Mouse (Mus musculus): ENCODE measurements around the gene Scml4. TPM values are rescaled to one million over a fixed set of nuclear protein-coding genes. Genes with fewer than 3 reads are reported as not detected.
A peak's percentile ranks its signal among the peaks of the same experiment; 100 is the strongest.

Gene Scml4
- polyA plus RNA-seq, 1 experiment from 2014 or later: 0.30 TPM

DNA sequence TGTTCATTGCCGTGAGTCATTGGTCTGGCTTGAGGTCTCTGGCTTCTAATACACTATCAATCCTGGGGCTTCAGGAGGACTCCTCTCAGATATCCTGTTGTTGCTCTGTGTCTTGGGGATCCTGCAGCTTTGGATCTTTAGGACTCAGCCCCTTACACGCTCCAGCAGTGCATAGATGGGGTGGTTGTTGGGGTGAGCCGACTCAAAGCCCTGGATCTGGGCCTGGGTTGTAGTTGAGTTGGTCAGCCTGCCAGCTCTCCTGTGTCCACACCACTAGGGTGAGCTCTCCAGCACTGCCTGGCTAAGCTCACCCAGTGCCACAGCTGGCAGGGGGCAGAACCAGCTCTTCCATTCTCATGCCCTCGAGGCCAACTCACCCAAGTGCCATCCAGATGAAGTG, 78.2 kb downstream of the Scml4 start:
- no peak overlapping the region for H3K9ac ChIP-seq
- no peak overlapping the region for H3K4me3 ChIP-seq (ENCODE audit: low read depth, low read length)
- 82% methylated on average over 4 of the region's 4 CpGs for WGBS
- DNase-seq (no peak), ATAC-seq (ENCODE audit: insufficient read depth) (no peak)
- H3K27me3 ChIP-seq (ENCODE audit: insufficient read depth, low read length): no peaks in the 10 kb centered on the region
- H3K27ac ChIP-seq (ENCODE audit: low read depth): no peak overlapping the region
- no peak overlapping the region for H3K4me2 ChIP-seq
- no peaks in the 10 kb centered on the region for H3K36me3 ChIP-seq (ENCODE audit: insufficient read depth)
- no peak for TF ChIP-seq CTCF (IDR thresholded peaks at IDR 0.05; ENCODE audit: low read depth)
- H3K9me3 ChIP-seq (ENCODE audit: low read depth, low read length): no peaks in the 10 kb centered on the region
- H3K4me1 ChIP-seq (ENCODE audit: insufficient read depth): no peaks in the 10 kb centered on the region

DNA sequence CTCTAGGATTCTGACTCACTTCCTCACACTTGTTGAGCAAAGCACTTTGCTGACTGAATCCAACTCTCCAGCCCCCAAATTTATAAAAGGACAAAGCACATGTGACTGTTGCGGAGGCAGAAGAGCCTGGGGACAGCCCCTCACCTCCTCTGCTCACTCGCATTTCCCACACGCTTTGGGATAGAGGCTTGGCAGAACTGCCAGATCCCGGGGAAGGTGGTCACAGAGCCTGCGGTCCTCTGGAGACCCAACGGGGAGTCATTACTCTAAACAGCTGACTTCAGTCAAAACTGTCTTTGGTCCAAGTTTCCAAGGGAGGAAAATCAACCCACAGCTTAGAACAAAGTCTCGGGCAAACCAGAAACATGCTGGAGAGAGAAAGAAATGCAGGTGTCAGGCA, 79.5 kb downstream of the Scml4 start:
- no peak overlapping the region for H3K4me3 ChIP-seq (ENCODE audit: low read depth, low read length)
- H3K36me3 ChIP-seq (ENCODE audit: insufficient read depth): no peaks in the 10 kb centered on the region
- H3K27ac ChIP-seq (ENCODE audit: low read depth): no peak overlapping the region
- no peak overlapping the region for H3K9ac ChIP-seq
- no peaks in the 10 kb centered on the region for H3K27me3 ChIP-seq (ENCODE audit: insufficient read depth, low read length)
- no peak for TF ChIP-seq CTCF (IDR thresholded peaks at IDR 0.05; ENCODE audit: low read depth)
- WGBS: 56% methylated on average over 7 of the region's 7 CpGs
- H3K9me3 ChIP-seq (ENCODE audit: low read depth, low read length): no peaks in the 10 kb centered on the region
- H3K4me2 ChIP-seq: no peak overlapping the region
- no peaks in the 10 kb centered on the region for H3K4me1 ChIP-seq (ENCODE audit: insufficient read depth)
- ATAC-seq (ENCODE audit: insufficient read depth) (no peak), DNase-seq (no peak)

DNA sequence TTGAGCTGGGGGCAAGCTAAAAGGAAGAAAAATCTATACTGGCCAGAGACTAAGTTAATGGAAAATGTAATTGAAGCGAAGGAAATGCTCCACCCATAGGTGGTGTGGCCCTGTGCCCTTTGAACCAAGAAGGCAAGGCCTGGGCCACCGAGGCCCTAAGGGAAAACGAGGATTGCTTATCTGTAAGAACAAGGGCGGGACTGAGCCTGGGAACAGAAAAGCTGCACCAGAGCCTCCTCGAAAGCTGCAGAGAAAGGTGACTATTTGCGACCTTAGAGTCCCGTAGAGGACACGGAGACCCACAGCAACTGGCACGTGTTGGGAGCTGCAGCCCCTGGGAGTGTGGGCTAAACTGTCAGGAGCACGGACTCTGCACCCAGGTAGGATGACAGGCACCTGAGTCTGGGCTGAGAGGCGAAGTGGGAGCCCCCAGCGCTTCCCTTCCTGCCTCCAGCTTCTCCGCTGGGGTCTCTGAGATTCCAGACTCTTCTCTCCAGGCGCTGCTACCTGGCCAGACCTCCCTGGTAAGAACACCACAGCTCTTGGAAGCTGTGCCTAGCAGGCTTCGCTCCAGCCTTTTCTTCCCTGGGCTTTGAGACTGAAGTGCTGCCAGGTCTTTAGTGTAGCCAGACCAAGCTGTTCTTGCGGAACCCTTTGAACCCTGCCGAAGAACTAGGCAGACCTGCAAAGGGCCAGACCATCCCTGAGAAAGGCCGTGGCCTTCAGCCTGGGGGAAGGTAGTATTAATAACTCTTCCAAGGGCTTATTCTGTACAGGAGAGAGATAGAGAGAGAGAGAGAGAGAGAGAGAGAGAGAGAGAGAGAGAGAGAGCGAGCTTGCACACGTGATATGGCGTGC, 80.3 kb downstream of the Scml4 start:
- ATAC-seq (ENCODE audit: insufficient read depth): no peak
- Histone ChIP-seq H3K9ac (no peak overlapping the region), H3K4me3 (ENCODE audit: low read depth, low read length) (no peak overlapping the region)

DNA sequence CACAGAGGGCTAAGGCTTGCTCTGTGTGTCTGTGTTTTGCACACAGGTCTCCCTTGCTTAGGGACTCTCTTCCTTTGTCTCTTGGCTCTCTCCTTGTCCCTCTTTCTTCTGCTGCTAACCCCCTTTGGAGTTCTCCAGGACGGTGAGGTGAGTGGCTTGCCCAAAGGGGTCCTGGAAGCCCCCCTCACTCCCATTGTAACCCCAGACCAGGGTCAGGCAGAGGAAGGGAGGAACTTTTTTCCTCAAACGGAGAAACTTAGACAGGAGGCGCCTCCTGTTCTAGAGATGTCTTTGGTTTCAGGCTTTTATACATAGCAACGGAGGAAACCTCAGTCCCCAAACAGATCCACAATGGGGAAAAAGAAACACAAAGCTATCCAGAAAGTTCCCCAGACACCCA, 81.1 kb downstream of the Scml4 start:
- TF ChIP-seq CTCF (IDR thresholded peaks at IDR 0.05; ENCODE audit: low read depth): no peak
- Histone ChIP-seq H3K27me3 (ENCODE audit: insufficient read depth, low read length) (no peaks in the 10 kb centered on the region), H3K36me3 (ENCODE audit: insufficient read depth) (no peaks in the 10 kb centered on the region), H3K4me1 (ENCODE audit: insufficient read depth) (no peaks in the 10 kb centered on the region), H3K9ac (no peak overlapping the region), H3K9me3 (ENCODE audit: low read depth, low read length) (no peaks in the 10 kb centered on the region), H3K4me3 (ENCODE audit: low read depth, low read length) (no peak overlapping the region), H3K27ac (ENCODE audit: low read depth) (no peak overlapping the region), H3K4me2 (no peak overlapping the region)
- DNase-seq (no peak), ATAC-seq (ENCODE audit: insufficient read depth) (no peak)
- whole genome bisulfite sequencing: 66% methylated on average over 4 of the region's 4 CpGs

More for the DNA sequence above, 80.3 kb downstream of the Scml4 start:
- Histone ChIP-seq H3K27ac (ENCODE audit: low read depth) (no peak overlapping the region), H3K36me3 (ENCODE audit: insufficient read depth) (no peaks in the 10 kb centered on the region), H3K9me3 (ENCODE audit: low read depth, low read length) (no peaks in the 10 kb centered on the region), H3K4me1 (ENCODE audit: insufficient read depth) (no peaks in the 10 kb centered on the region), H3K27me3 (ENCODE audit: insufficient read depth, low read length) (no peaks in the 10 kb centered on the region), H3K4me2 (no peak overlapping the region)
- no peak for DNase-seq
- no peak for TF ChIP-seq CTCF (IDR thresholded peaks at IDR 0.05; ENCODE audit: low read depth)
- WGBS: 66% methylated on average over 21 of the region's 21 CpGs

DNA sequence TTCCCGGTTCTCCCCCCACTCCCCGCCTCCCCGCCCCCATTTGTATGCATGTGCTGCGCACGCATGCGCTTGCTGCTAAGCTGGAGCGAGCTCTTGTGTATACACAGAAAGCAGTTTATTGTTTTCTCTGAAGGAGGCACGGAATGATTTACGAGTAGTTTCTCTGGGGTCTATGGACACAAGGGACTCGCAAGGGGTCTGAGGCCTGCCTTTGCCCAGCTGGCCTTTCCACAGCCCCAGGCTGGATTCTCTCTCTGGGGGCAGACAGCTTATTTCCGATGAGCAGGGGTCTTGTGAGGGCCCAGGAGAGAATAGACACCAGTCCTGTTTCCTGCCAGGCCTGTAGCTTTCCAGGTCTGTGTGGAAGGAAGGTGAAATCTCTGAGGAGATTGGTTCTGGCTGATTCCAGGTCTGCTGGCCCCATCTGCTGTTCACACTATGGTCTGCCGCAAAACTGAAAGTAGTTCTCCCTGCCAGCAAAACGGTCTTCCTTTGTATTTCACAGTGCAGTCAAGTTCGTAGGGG, 81.6 kb downstream of the Scml4 start:
- H3K36me3 ChIP-seq (ENCODE audit: insufficient read depth): no peaks in the 10 kb centered on the region
- 0 out of 2 replicates have a peak overlapping the region, but pooled peaks have one; percentile 16 for H3K4me2 ChIP-seq
- 67% methylated on average over 14 of the region's 14 CpGs for WGBS
- no peak overlapping the region for H3K27ac ChIP-seq (ENCODE audit: low read depth)
- peak; percentile 60 for TF ChIP-seq CTCF (IDR thresholded peaks at IDR 0.05; ENCODE audit: low read depth)
- H3K9me3 ChIP-seq (ENCODE audit: low read depth, low read length): no peaks in the 10 kb centered on the region
- no peak overlapping the region for H3K4me3 ChIP-seq (ENCODE audit: low read depth, low read length)
- H3K27me3 ChIP-seq (ENCODE audit: insufficient read depth, low read length): 0 out of 2 replicates have a peak, but pooled peaks cover 4% of the 10 kb centered on the region
- no peak overlapping the region for H3K9ac ChIP-seq
- DNase-seq (peak; percentile 75), ATAC-seq (ENCODE audit: insufficient read depth) (peak; percentile 68; the same call in 1 of the 2 replicates)
- H3K4me1 ChIP-seq (ENCODE audit: insufficient read depth): no peaks in the 10 kb centered on the region

DNA sequence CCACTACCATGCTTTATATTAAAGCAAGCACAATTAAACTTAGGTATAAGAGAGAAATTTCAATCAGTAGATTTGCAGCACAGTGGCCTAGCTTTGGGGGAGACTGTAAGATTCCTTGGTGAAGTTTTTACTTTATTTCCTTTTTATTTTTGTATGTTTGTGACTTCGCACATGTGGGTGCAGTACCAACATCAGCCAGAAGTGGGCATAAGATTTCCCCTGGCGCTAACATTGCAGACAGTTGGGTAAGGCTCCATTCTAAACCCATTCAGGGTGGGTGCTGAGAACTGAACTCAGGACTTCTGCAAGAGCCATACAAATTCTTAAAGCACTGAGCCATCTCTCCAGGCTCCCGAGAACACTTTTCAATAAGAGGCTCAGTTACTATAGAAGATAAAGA, 82.1 kb downstream of the Scml4 start:
- Histone ChIP-seq H3K4me2 (no peak overlapping the region), H3K9ac (no peak overlapping the region), H3K27me3 (ENCODE audit: insufficient read depth, low read length) (0 out of 2 replicates have a peak, but pooled peaks cover 9% of the 10 kb centered on the region), H3K36me3 (ENCODE audit: insufficient read depth) (no peaks in the 10 kb centered on the region), H3K9me3 (ENCODE audit: low read depth, low read length) (no peaks in the 10 kb centered on the region), H3K4me1 (ENCODE audit: insufficient read depth) (no peaks in the 10 kb centered on the region), H3K27ac (ENCODE audit: low read depth) (no peak overlapping the region), H3K4me3 (ENCODE audit: low read depth, low read length) (no peak overlapping the region)
- DNase-seq (peak; percentile 30), ATAC-seq (ENCODE audit: insufficient read depth) (no peak)
- 90% methylated on average over 3 of the region's 3 CpGs for WGBS
- peak; percentile 30; the same call in 1 of the 2 replicates for TF ChIP-seq CTCF (IDR thresholded peaks at IDR 0.05; ENCODE audit: low read depth)

DNA sequence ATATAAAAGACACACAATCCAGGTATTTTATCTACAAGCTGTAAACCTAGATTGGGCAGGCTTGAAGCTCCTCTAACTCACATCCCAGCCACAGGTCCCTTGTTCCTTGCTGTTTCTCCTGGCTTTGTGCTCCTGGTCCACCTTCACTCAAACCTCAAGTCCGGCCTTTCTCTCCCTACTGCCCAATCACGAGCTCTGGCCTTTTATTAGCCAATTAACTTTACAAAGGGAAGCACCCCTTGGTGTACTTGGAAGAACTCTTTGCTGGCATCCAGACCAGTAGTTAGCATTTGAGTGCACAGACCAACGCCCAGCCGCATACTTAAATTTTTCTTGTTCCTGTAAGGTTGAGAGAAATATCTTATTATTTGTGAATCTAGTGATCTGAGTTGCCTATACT, 85.1 kb downstream of the Scml4 start:
- H3K9ac ChIP-seq: no peak overlapping the region
- H3K36me3 ChIP-seq (ENCODE audit: insufficient read depth): no peaks in the 10 kb centered on the region
- 56% methylated on average over 4 of the region's 4 CpGs for WGBS
- 0 out of 2 replicates have a peak, but pooled peaks cover 10% of the 10 kb centered on the region for H3K27me3 ChIP-seq (ENCODE audit: insufficient read depth, low read length)
- H3K9me3 ChIP-seq (ENCODE audit: low read depth, low read length): no peaks in the 10 kb centered on the region
- ATAC-seq (ENCODE audit: insufficient read depth) (no peak), DNase-seq (no peak)
- TF ChIP-seq CTCF (IDR thresholded peaks at IDR 0.05; ENCODE audit: low read depth): no peak
- no peak overlapping the region for H3K4me3 ChIP-seq (ENCODE audit: low read depth, low read length)
- no peak overlapping the region for H3K27ac ChIP-seq (ENCODE audit: low read depth)
- no peaks in the 10 kb centered on the region for H3K4me1 ChIP-seq (ENCODE audit: insufficient read depth)
- H3K4me2 ChIP-seq: no peak overlapping the region
